Mouse (Mus musculus) brain, embryonic 14.5 days (tissue): Measurements from ENCODE around the gene Med13.
"Not testable (repeated sequence)": the region's sequence is repeated elsewhere in the genome, so short reads cannot be mapped to it uniquely, and the experiment has no call there.

Experiments used
- CTCF ChIP-seq: fragments of 200-500 bp; IDR thresholded peaks from 2 replicates; pipeline ENCODE4 v1.5.1; 2012; ENCODE audit warnings: inconsistent platforms, mild to moderate bottlenecking, moderate library complexity, borderline replicate concordance; ENCODE audit not compliant: insufficient read depth, insufficient read length; ENCODE audit errors: extremely low read depth
- POLR2A ChIP-seq: fragments of 200-500 bp; IDR thresholded peaks from 2 replicates; pipeline ENCODE4 v1.6.1; 2012; ENCODE audit warnings: mild to moderate bottlenecking, inconsistent platforms, borderline replicate concordance; ENCODE audit not compliant: poor library complexity, insufficient read depth, insufficient read length, severe bottlenecking; ENCODE audit errors: extremely low read depth

DNA sequence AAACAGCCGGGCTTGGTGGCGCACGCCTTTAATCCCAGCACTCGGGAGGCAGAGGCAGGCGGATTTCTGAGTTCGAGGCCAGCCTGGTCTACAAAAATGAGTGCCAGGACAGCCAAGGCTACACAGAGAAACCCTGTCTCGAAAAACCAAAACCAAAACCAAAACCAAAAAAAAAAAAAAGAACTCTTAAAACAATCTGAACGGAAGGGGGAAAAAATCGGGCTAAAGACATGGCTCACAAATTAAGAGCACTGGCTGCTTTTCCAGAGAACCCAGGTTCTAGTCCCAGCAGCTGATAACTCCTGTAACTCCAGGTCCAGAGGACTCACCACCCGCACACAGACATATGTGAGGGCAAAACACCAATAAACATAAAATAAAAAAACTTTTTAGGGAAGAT is 65.2 kb downstream of the Med13 start:
- not testable (repeated sequence) for TF ChIP-seq CTCF, POLR2A
